Mouse (Mus musculus) myocyte (in vitro differentiated cells): ENCODE data around the gene Gm9780. TPM values are rescaled to one million over a fixed set of nuclear protein-coding genes. Genes with fewer than 3 reads are reported as not detected.
"Not testable (repeated sequence)": the region's sequence is repeated elsewhere in the genome, so short reads cannot be mapped to it uniquely, and the experiment has no call there.

Experiments
- H3K27me3 ChIP-seq: one replicate; pipeline ENCODE4 v1.6.1; 2011; ENCODE audit not compliant: control insufficient read depth, insufficient read depth, insufficient read length
- H3K36me3 ChIP-seq: one replicate; pipeline ENCODE4 v1.6.1; 2011; ENCODE audit not compliant: control insufficient read depth, insufficient read depth
- H3K4me2 ChIP-seq: one replicate; pipeline ENCODE4 v1.6.1; 2011; ENCODE audit warnings: low read depth, control low read depth
- H3K4me3 ChIP-seq: one replicate; pipeline ENCODE4 v1.5.1; 2011; ENCODE audit warnings: mild to moderate bottlenecking, control low read depth, moderate library complexity
- H3K79me2 ChIP-seq: one replicate; pipeline ENCODE4 v1.6.1; 2011; ENCODE audit not compliant: control insufficient read depth, insufficient read depth
- H3ac ChIP-seq: one replicate; pipeline ENCODE4 v1.6.1; 2011; ENCODE audit not compliant: control insufficient read depth, insufficient read length
- polyA plus RNA-seq: library from polyadenylated mRNA; unstranded; fragments of >200 nt; fragmentation: generic; extraction: Trizol; gene quantifications from one replicate; pipeline ENCODE4 v1.2.1, GENCODE M21; 2012; ENCODE audit warnings: missing spikeins

The Gm9780 gene
- polyA plus RNA-seq, 1 experiment = 0.61 TPM

- H3K4me2 ChIP-seq, H3K4me3 ChIP-seq, H3ac ChIP-seq, H3K36me3 ChIP-seq, H3K79me2 ChIP-seq, H3K27me3 ChIP-seq: not testable (repeated sequence)
Observed at GRCm38 (mm10) chr14:26025653-26026052, 16.9 kb downstream of the Gm9780 start.

- H3K79me2 ChIP-seq = not testable (repeated sequence)
Observed at GRCm38 (mm10) chr14:26022831-26023230, 19.7 kb downstream of the Gm9780 start.

GRCm38 (mm10) chr14:26021555-26021954, 21.0 kb downstream of the Gm9780 start:
- not testable (repeated sequence) for H3K27me3 ChIP-seq, H3K4me3 ChIP-seq, H3K36me3 ChIP-seq, H3K79me2 ChIP-seq, H3K4me2 ChIP-seq, H3ac ChIP-seq

More at GRCm38 (mm10) chr14:26022831-26023230, 19.7 kb downstream of the Gm9780 start:
- H3ac ChIP-seq, H3K4me3 ChIP-seq, H3K27me3 ChIP-seq, H3K4me2 ChIP-seq, H3K36me3 ChIP-seq: not testable (repeated sequence)

- not testable (repeated sequence) for H3K36me3 ChIP-seq, H3K4me3 ChIP-seq, H3K79me2 ChIP-seq, H3ac ChIP-seq, H3K4me2 ChIP-seq, H3K27me3 ChIP-seq
Observed at GRCm38 (mm10) chr14:26016414-26016813, 26.1 kb downstream of the Gm9780 start.

- not testable (repeated sequence) for H3K27me3 ChIP-seq, H3ac ChIP-seq, H3K36me3 ChIP-seq, H3K79me2 ChIP-seq, H3K4me2 ChIP-seq, H3K4me3 ChIP-seq
Observed at GRCm38 (mm10) chr14:26007462-26007861, 35.0 kb downstream of the Gm9780 start.

- not testable (repeated sequence) for H3K27me3 ChIP-seq, H3K36me3 ChIP-seq, H3K4me3 ChIP-seq, H3K79me2 ChIP-seq, H3K4me2 ChIP-seq, H3ac ChIP-seq
Observed at GRCm38 (mm10) chr14:25981880-25982279, 60.6 kb downstream of the Gm9780 start.

GRCm38 (mm10) chr14:25979242-25979941, 63.1 kb downstream of the Gm9780 start:
- not testable (repeated sequence) for H3K27me3 ChIP-seq, H3K36me3 ChIP-seq, H3K79me2 ChIP-seq, H3K4me3 ChIP-seq, H3K4me2 ChIP-seq, H3ac ChIP-seq

GRCm38 (mm10) chr14:25978371-25979241, 63.9 kb downstream of the Gm9780 start, which contains the start of gene Duxbl1:
Gene Duxbl1 (plus strand): TSS chr14:25978577.
- not testable (repeated sequence) for H3K27me3 ChIP-seq, H3ac ChIP-seq, H3K79me2 ChIP-seq, H3K36me3 ChIP-seq, H3K4me3 ChIP-seq, H3K4me2 ChIP-seq

Other genes with a start within 250 kb of the Gm9780 start
- 140 TPM for gene Anxa11, start 200.6 kb downstream of the Gm9780 start, polyA plus RNA-seq
- 0.10 TPM for gene Plac9a, start 139.6 kb downstream of the Gm9780 start, polyA plus RNA-seq
- gene Tmem254a, start 115.0 kb downstream of the Gm9780 start, polyA plus RNA-seq = 1.4 TPM
- gene Cphx1, start 104.4 kb downstream of the Gm9780 start, polyA plus RNA-seq = not detected
- not detected for gene Duxbl1, start 64.1 kb downstream of the Gm9780 start, polyA plus RNA-seq
- 4.2 TPM for gene Tmem254c, start 24.6 kb upstream of the Gm9780 start, polyA plus RNA-seq
- not detected for gene Cphx2, start 38.8 kb upstream of the Gm9780 start, polyA plus RNA-seq
- 0.23 TPM for gene Cphx3, start 39.6 kb upstream of the Gm9780 start, polyA plus RNA-seq
- gene Duxbl2, start 75.6 kb upstream of the Gm9780 start, polyA plus RNA-seq = 0.22 TPM
- 1.6 TPM for gene Plac9b, start 139.8 kb upstream of the Gm9780 start, polyA plus RNA-seq
- gene Tmem254b, start 164.3 kb upstream of the Gm9780 start, polyA plus RNA-seq = 9.6 TPM
- 0.74 TPM for gene Duxbl3, start 215.3 kb upstream of the Gm9780 start, polyA plus RNA-seq